Mouse (Mus musculus) spleen, adult 2 months (tissue): ENCODE results near the gene Elmo3. TPM values are rescaled to one million over a fixed set of nuclear protein-coding genes. Genes with fewer than 3 reads are reported as not detected.

Source experiments
- DNase-seq, 2 experiments: peaks; one replicate each; pipeline versions ENCODE4 v3.0.0 to v3.0.0-alpha.2; 2012 to 2021; ENCODE audit warnings: low spot score in 2 of 2, low read depth in 1 of 2
- H3K27ac ChIP-seq: fragments of 200-500 bp; 2 replicates; pipeline ENCODE4 v1.5.1; 2012; ENCODE audit warnings: low read length, inconsistent platforms; ENCODE audit not compliant: insufficient read depth
- H3K27me3 ChIP-seq: fragments of 200-500 bp; 2 replicates; pipeline ENCODE4 v1.6.1; 2012; ENCODE audit warnings: mild to moderate bottlenecking, moderate library complexity, low read length, inconsistent platforms; ENCODE audit not compliant: control insufficient read depth, insufficient read depth
- H3K36me3 ChIP-seq: fragments of 200-500 bp; 2 replicates; pipeline ENCODE4 v1.6.1; 2012; ENCODE audit warnings: mild to moderate bottlenecking, low read length, inconsistent platforms; ENCODE audit not compliant: control insufficient read depth, insufficient read depth
- H3K4me1 ChIP-seq: fragments of 200-500 bp; 2 replicates; pipeline ENCODE4 v1.6.1; 2011; ENCODE audit warnings: inconsistent platforms; ENCODE audit not compliant: control insufficient read depth, insufficient read depth, insufficient read length
- H3K4me3 ChIP-seq: fragments of 200-500 bp; 2 replicates; pipeline ENCODE4 v1.5.1; 2011; ENCODE audit warnings: mild to moderate bottlenecking, inconsistent platforms; ENCODE audit not compliant: insufficient read depth, insufficient read length; ENCODE audit errors: extremely low read depth
- CTCF ChIP-seq: fragments of 200-500 bp; IDR thresholded peaks from 2 replicates; pipeline ENCODE4 v1.5.1; 2011; ENCODE audit warnings: mild to moderate bottlenecking, inconsistent platforms; ENCODE audit not compliant: insufficient read depth, insufficient read length, insufficient replicate concordance; ENCODE audit errors: extremely low read depth
- POLR2A ChIP-seq: fragments of 200-500 bp; IDR thresholded peaks from 2 replicates; pipeline ENCODE4 v1.6.1; 2011; ENCODE audit warnings: low read depth, low read length, inconsistent platforms
- WGBS: fragments of 180-500 bp; shearing (Covaris S2); methylation state at CpG from one replicate; pipeline ENCODE4 v1.1.7; 2018; 5-methylcytosine and 5-hydroxymethylcytosine counted together
- polyA plus RNA-seq: library from polyadenylated mRNA; depleted of rRNA; stranded (reverse); fragments of >200 nt; gene quantifications from 2 replicates; pipeline ENCODE4 v1.2.3, GENCODE M21; 2012

Gene Elmo3
- polyA plus RNA-seq, 1 experiment = 7.7 TPM

- TF ChIP-seq POLR2A (no peak), CTCF (no peak)
- peaks cover 18% of the 10 kb centered on the region for H3K36me3 ChIP-seq
Observed at GRCm38 (mm10) chr8:105309142-105309847, 3.9 kb downstream of the Elmo3 start.

DNA sequence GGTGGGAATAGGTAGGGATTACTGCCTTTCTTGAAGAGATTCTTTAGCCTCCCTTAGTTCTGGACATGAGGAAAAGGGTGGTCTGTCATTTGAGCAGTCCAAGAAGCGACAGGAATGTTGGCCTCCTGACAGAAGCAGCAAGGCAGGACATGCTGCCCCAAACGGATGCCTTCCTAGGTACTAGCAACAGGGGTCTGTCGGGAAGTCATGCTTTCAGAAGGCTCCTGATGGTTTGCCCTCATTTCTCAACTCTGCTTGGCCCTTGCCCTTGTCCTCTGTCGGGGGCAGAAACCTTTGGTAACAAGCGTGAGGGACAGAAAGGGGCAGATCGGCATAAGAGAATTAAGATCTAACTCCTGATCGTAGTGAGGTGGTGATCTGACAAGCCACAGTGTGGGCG is 4.7 kb downstream of the Elmo3 start:
- no peaks in the 10 kb centered on the region for H3K27me3 ChIP-seq
- 94% methylated on average over 8 of the region's 8 CpGs for WGBS
- H3K36me3 ChIP-seq = peaks cover 17% of the 10 kb centered on the region
- TF ChIP-seq POLR2A (no peak), CTCF (no peak)
- DNase-seq = no peak
- no peak overlapping the region for H3K27ac ChIP-seq
- no peak overlapping the region for H3K4me3 ChIP-seq
- no peaks in the 10 kb centered on the region; the same call in 1 of the 2 replicates for H3K4me1 ChIP-seq

More at GRCm38 (mm10) chr8:105309142-105309847, 3.9 kb downstream of the Elmo3 start:
- H3K27ac ChIP-seq = no peak overlapping the region
- H3K4me1 ChIP-seq = no peaks in the 10 kb centered on the region; the same call in 1 of the 2 replicates
- H3K4me3 ChIP-seq = no peak overlapping the region
- H3K27me3 ChIP-seq = no peaks in the 10 kb centered on the region
- DNase-seq = no peak
- 93% methylated on average over 15 of the region's 15 CpGs for WGBS

DNA sequence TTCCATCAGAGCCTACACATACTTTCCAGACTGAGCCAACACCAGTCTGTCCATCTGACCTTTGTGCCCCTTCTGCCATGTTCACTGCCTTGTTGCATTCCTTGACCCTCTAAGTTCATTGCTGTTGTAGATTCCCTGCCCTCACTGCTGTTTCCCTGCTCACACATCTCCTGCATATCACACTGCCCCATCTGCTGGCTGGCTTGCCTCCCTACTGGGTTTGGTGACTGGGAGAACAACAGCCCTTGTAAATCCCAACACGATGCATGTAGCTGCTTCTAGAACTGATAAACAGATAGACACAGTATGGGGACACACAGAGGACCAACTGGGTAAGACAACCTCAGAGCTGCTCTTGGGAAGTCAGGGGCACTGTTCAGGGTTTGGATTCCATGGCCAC is 6.3 kb downstream of the Elmo3 start:
- Histone ChIP-seq H3K27me3 (no peaks in the 10 kb centered on the region), H3K36me3 (peaks cover 19% of the 10 kb centered on the region), H3K4me3 (no peak overlapping the region), H3K4me1 (no peaks in the 10 kb centered on the region), H3K27ac (no peak overlapping the region)
- no peak for DNase-seq
- TF ChIP-seq POLR2A (no peak), CTCF (no peak)
- WGBS = 78% methylated on average over 1 of the region's 1 CpGs

- Histone ChIP-seq H3K4me3 (no peak overlapping the region), H3K27ac (no peak overlapping the region), H3K36me3 (peaks cover 20% of the 10 kb centered on the region)
Observed at GRCm38 (mm10) chr8:105312891-105313481, 7.6 kb downstream of the Elmo3 start.

GRCm38 (mm10) chr8:105313622-105314402 is 8.4 kb downstream of the Elmo3 start:
- no peak for DNase-seq
- no peak overlapping the region for H3K27ac ChIP-seq
- H3K4me3 ChIP-seq = no peak overlapping the region
- no peaks in the 10 kb centered on the region for H3K4me1 ChIP-seq
- TF ChIP-seq POLR2A (no peak), CTCF (no peak)
- no peaks in the 10 kb centered on the region for H3K27me3 ChIP-seq
- peaks cover 19% of the 10 kb centered on the region for H3K36me3 ChIP-seq
- WGBS = 94% methylated on average over 9 of the region's 9 CpGs

More at GRCm38 (mm10) chr8:105312891-105313481, 7.6 kb downstream of the Elmo3 start:
- TF ChIP-seq POLR2A (no peak), CTCF (no peak)
- DNase-seq = no peak
- WGBS = 87% methylated on average over 8 of the region's 8 CpGs
- Histone ChIP-seq H3K4me1 (no peaks in the 10 kb centered on the region), H3K27me3 (no peaks in the 10 kb centered on the region)

DNA sequence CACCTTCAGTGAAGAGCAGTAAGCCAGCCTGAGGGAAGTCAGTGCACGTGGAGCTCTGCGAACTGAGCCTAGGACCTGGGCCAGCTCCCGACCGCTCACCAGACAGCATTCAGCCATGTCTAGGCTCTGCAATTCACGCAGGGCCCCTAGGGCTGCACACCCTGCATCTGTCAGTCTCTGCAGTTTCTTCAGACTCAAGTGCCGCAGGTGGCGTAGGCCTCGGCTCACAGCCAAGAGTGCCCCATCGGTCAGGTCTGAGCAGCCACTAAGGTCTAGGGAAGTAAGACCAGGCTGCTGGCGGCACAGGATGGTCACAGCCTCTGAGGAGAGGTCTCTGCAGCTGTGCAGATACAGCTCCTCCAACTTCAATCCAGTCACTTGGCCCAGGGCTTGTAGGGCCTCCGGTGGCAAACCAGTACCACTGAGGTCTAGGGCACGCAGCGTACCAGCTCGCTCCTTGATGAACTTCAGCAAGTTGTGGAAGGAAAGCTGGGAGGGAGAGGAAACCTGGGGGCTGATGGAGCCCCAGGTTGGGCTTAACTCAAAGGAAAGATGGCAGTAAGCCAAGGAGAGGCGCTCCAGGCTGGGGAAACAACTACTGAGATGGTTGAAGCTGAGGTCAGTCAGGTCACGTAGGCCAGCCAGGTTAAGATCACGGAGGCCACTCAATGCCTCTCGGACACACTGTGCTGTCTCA is 9.8 kb downstream of the Elmo3 start:
- WGBS = 94% methylated on average over 18 of the region's 18 CpGs
- no peaks in the 10 kb centered on the region for H3K4me1 ChIP-seq
- TF ChIP-seq POLR2A (no peak), CTCF (no peak)
- no peaks in the 10 kb centered on the region for H3K27me3 ChIP-seq
- DNase-seq = no peak
- H3K4me3 ChIP-seq = no peak overlapping the region
- peaks cover 19% of the 10 kb centered on the region for H3K36me3 ChIP-seq
- no peak overlapping the region for H3K27ac ChIP-seq
